In genomic region chr7:101831437-101831836, GRCm38 (mm10) we compare ENCODE assay signal across 25 mouse cellular contexts. TPM values are rescaled to one million over a fixed set of nuclear protein-coding genes. Genes with fewer than 3 reads are reported as not detected.
A peak's percentile ranks its signal among the peaks of the same experiment; 100 is the strongest.
DNase-seq lines count a peak whose midpoint lies in the region; TF ChIP-seq lines count a peak whose summit lies in the region.
"Had no signal": no experiment of that assay in that cellular context is flagged by ENCODE, and none has a peak within 500 bp of the region (broad histone marks: within the 10 kb centered on the region; RNA-seq: fewer than 3 reads in every experiment).

No protein-coding gene starts in this region.

- H3K4me1 ChIP-seq in E14TG2a.4 (replicated peaks; ENCODE audit: low read depth, low read length) = peaks cover 64% of the 10 kb centered on the region
- H3K4me1 ChIP-seq in ES-E14 (ENCODE audit: control insufficient read depth in 2 of 2, insufficient read depth in 2 of 2, low read length in 2 of 2, poor library complexity in 1 of 2) = peaks cover 1 to 24% of the 10 kb centered on the region in 2 experiments; a peak in 3 of 4 replicates

- peak overlapping the region; percentile 30 for H3K4me3 ChIP-seq in E14TG2a.4 (replicated peaks; ENCODE audit: low read length)
- no peak overlapping the region for H3K4me3 ChIP-seq in ES-E14 (ENCODE audit: insufficient read depth in 1 of 2, low read depth in 1 of 2, low read length in 2 of 2, poor library complexity in 1 of 2, severe bottlenecking in 1 of 2)
- H3K4me3 ChIP-seq: embryonic facial prominence, embryonic 10.5 days; embryonic facial prominence, embryonic 12.5 days; forebrain, embryonic 13.5 days; forebrain, embryonic 15.5 days had no signal

- H3K36me3 ChIP-seq in E14TG2a.4 (ENCODE audit: insufficient read depth, low read length) = peaks cover 92% of the 10 kb centered on the region
- H3K36me3 ChIP-seq in ES-E14 (ENCODE audit: control insufficient read depth, insufficient read depth, low read length, poor library complexity, severe bottlenecking) = peaks cover 66% of the 10 kb centered on the region

- H3K9me3 ChIP-seq in E14TG2a.4 (ENCODE audit: low read length) (no peaks in the 10 kb centered on the region), ES-E14 (ENCODE audit: control insufficient read depth, insufficient read depth, low read depth, low read length) (no peaks in the 10 kb centered on the region)
- H3K9me3 ChIP-seq: embryonic facial prominence, embryonic 10.5 days; embryonic facial prominence, embryonic 12.5 days; forebrain, embryonic 13.5 days; forebrain, embryonic 15.5 days had no signal

- H3K27me3 ChIP-seq in E14TG2a.4 (ENCODE audit: insufficient read depth, low read length) = no peaks in the 10 kb centered on the region
- H3K27me3 ChIP-seq: CH12.LX; embryonic facial prominence, embryonic 12.5 days; forebrain, embryonic 13.5 days; forebrain, embryonic 15.5 days had no signal

- in situ Hi-C loops in ES-E14 (cut with MboI; ENCODE audit: low sequenced_read_pairs in 2 of 2, unreplicated experiment in 2 of 2) = no loop called here

- H3K9ac ChIP-seq in ES-E14 (ENCODE audit: insufficient read depth, low read depth, low read length, poor library complexity, severe bottlenecking) = peak overlapping the region; percentile 1; the same call in 1 of the 2 replicates
- H3K9ac ChIP-seq: embryonic facial prominence, embryonic 12.5 days; forebrain, embryonic 13.5 days; forebrain, embryonic 15.5 days; forebrain, postnatal 0 days had no signal

- no peak overlapping the region for H3K27ac ChIP-seq in ES-E14 (ENCODE audit: insufficient read depth, low read depth, low read length, poor library complexity, severe bottlenecking)
- H3K27ac ChIP-seq: embryonic facial prominence, embryonic 10.5 days; embryonic facial prominence, embryonic 12.5 days; forebrain, embryonic 13.5 days; forebrain, embryonic 15.5 days had no signal

- DNase-seq in heart, adult 11 months = peak; percentile 92
- DNase-seq in heart, adult 8-10 months (ENCODE audit: low spot score) = no peak
- DNase-seq in ES-E14 (ENCODE audit: low read depth, low spot score) = no peak
- no peak for DNase-seq in gastrocnemius, postnatal 25 days
- no peak for DNase-seq in neural tube, embryonic 10.5 days (ENCODE audit: extremely low spot score, low spot score)
- DNase-seq: adrenal gland, adult 2 months; adrenal gland, postnatal 10 days; adrenal gland, postnatal 25 days; B cell, adult 2 months; cerebellum, adult 11 months; cerebellum, adult 18-20 months; cerebellum, adult 8-10 months; cerebellum, adult 9-11 months; cerebellum, postnatal 14 days; cerebellum, postnatal 36 days; embryo, embryonic 11 days; forebrain, postnatal 0 days had no signal

- no peak for TF ChIP-seq CTCF in E14TG2a.4 (conservative IDR thresholded peaks at IDR 0.05; ENCODE audit: low read length)

TF ChIP-seq in ES-E14, 5 proteins besides CTCF, POLR2A, EP300 and RAD21:
- no peak for TF ChIP-seq CHD2 (IDR thresholded peaks at IDR 0.05; ENCODE audit: low read depth, low read length)
- TF ChIP-seq HCFC1 (IDR thresholded peaks at IDR 0.05; ENCODE audit: borderline replicate concordance, insufficient read depth, low read length) = no peak
- no peak for TF ChIP-seq ZC3H11A (IDR thresholded peaks at IDR 0.05; ENCODE audit: borderline replicate concordance, low read depth, low read length)
- no peak for TF ChIP-seq MAFK (IDR thresholded peaks at IDR 0.05; ENCODE audit: insufficient read depth, low read depth, low read length)
- no peak for TF ChIP-seq ZNF384 (IDR thresholded peaks at IDR 0.05; ENCODE audit: low read depth, low read length)

RNA-seq across cellular contexts. Expression of gene Inppl1, which starts 6.6 kb away (rescaled TPM):
- total RNA-seq in heart, adult 8-10 months (2022) = 100 to 1,000 TPM; 174 to 207 (median 187) TPM
- 57.1 and 71.4 TPM in 2 replicates for total RNA-seq in ES-E14 (2012; rRNA removed)
- total RNA-seq in gastrocnemius, postnatal 25 days (2021) = 10 to 100 TPM; 79.7 to 88.0 TPM

RNA-seq across cellular contexts. Expression of gene Phox2a, which starts 13.3 kb away (rescaled TPM):
- under 1 TPM in 2 of 4 experiments, not detected in 2; 0.22 to 0.37 TPM for total RNA-seq in heart, adult 8-10 months (2022)
- total RNA-seq in ES-E14 (2012; rRNA removed) = 1.1 and 1.3 TPM in 2 replicates
- total RNA-seq in gastrocnemius, postnatal 25 days (2021) = not detected
- total RNA-seq: CH12.LX; common myeloid progenitor, adult 5-6 weeks; forebrain, postnatal 0 days; MEL had no signal

RNA-seq across cellular contexts. Expression of gene Folr2, which starts 25.6 kb away (rescaled TPM):
- total RNA-seq in heart, adult 8-10 months (2022) = 1 to 10 TPM; 3.1 to 5.9 (median 4.3) TPM
- 4.2 and 4.3 TPM in 2 replicates for total RNA-seq in ES-E14 (2012; rRNA removed)
- 1 to 10 TPM; 2.0 to 5.4 TPM for total RNA-seq in gastrocnemius, postnatal 25 days (2021)
- total RNA-seq: CH12.LX; common myeloid progenitor, adult 5-6 weeks; MEL had no signal

RNA-seq across cellular contexts. Expression of gene Anapc15, which starts 32.1 kb away (rescaled TPM):
- 10 to 100 TPM; 20.8 to 26.8 (median 24.9) TPM for total RNA-seq in heart, adult 8-10 months (2022)
- 105 and 123 TPM in 2 replicates for total RNA-seq in ES-E14 (2012; rRNA removed)
- 10 to 100 TPM; 14.2 to 17.6 TPM for total RNA-seq in gastrocnemius, postnatal 25 days (2021)

RNA-seq across cellular contexts. Expression of gene Folr1, which starts 39.2 kb away (rescaled TPM):
- total RNA-seq in heart, adult 8-10 months (2022) = under 1 TPM in 1 of 4 experiments, not detected in 3; 0.44 TPM
- 536 and 562 TPM in 2 replicates for total RNA-seq in ES-E14 (2012; rRNA removed)
- under 1 TPM; 0.67 to 0.77 TPM for total RNA-seq in gastrocnemius, postnatal 25 days (2021)
- total RNA-seq: common myeloid progenitor, adult 5-6 weeks had no signal
